Comparison of ENCODE assay signal across 16 mouse cellular contexts in the genomic region with DNA sequence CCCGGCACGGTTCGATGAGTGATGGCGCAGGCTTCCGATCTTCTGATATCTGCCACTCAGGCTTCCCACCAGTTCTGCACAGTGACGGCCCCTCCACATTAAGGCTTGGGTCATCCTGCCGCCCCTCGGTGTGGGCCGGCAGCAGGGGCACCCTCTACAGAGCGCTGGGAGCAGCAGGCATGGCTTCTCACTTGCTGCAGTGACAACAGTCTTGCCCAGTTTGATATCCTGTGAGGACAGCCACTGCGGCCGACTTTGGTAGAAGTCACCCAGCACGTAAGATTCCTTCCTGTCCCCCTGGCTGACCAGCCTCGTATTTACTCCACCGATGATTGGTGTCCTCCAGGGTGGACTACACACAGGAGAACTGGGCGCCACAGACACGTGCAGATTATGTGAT.
"Had no signal": no experiment of that assay in that cellular context is flagged by ENCODE, and none has a peak within 500 bp of the region (broad histone marks: within the 10 kb centered on the region; RNA-seq: fewer than 3 reads in every experiment).

No protein-coding gene starts in this region.

- H3K4me1 ChIP-seq: neural tube, embryonic 13.5 days; stomach, embryonic 15.5 days had no signal

- H3K4me3 ChIP-seq: neural tube, embryonic 13.5 days; neural tube, embryonic 15.5 days; stomach, embryonic 15.5 days had no signal

- H3K27ac ChIP-seq: neural tube, embryonic 13.5 days; neural tube, embryonic 15.5 days; stomach, embryonic 15.5 days; stomach, postnatal 0 days had no signal

- H3K27me3 ChIP-seq: neural tube, embryonic 13.5 days; neural tube, embryonic 15.5 days; stomach, embryonic 15.5 days had no signal

- DNase-seq: retina, postnatal 1 day; right cerebral cortex, adult 18-20 months; right cerebral cortex, postnatal 14 days; right cerebral cortex, postnatal 25 days; right cerebral cortex, postnatal 4 days; spleen, adult 18-20 months; thymus, adult 18-20 months; thymus, adult 2 months; thymus, postnatal 14 days; thymus, postnatal 25 days; thymus, postnatal 36 days; thymus, postnatal 4 days had no signal

- H3K9me3 ChIP-seq: neural tube, embryonic 13.5 days; neural tube, embryonic 15.5 days; stomach, embryonic 15.5 days had no signal
